Mouse (Mus musculus) G1E (cell line): Measurements from ENCODE around the gene Ggta1.

Experiments
- CTCF ChIP-seq: IDR thresholded peaks from 2 replicates; pipeline ENCODE4 v1.5.1; 2012; ENCODE audit warnings: low read depth, low read length, inconsistent platforms, mixed read lengths
- GATA1 ChIP-seq: IDR thresholded peaks from 2 replicates; pipeline ENCODE4 v1.6.1; 2012; ENCODE audit warnings: borderline replicate concordance, low read length, inconsistent platforms, mixed read lengths
- GATA2 ChIP-seq: IDR thresholded peaks from 2 replicates; pipeline ENCODE4 v1.6.1; 2012; ENCODE audit warnings: low read depth, low read length, inconsistent platforms, borderline replicate concordance

- TF ChIP-seq CTCF (no peak), GATA1 (no peak), GATA2 (no peak)
These were observed 28.1 kb upstream of the Ggta1 start for GRCm38 (mm10) chr2:35491151-35491550.
